Mouse (Mus musculus) heart, embryonic 11.5 days (tissue): ENCODE results near the gene Ppp1r15b. TPM values are rescaled to one million over a fixed set of nuclear protein-coding genes. Genes with fewer than 3 reads are reported as not detected.

Experiments
- ATAC-seq: fragments of 200-750 bp; cut with Nextera tagmentation; replicated peaks from 2 replicates; pipeline ENCODE4 v1.8.0; 2017; ENCODE audit warnings: moderate library complexity; ENCODE audit not compliant: insufficient number of reproducible peaks, low FRiP score, low TSS enrichment
- H3K27ac ChIP-seq: fragments of 300-500 bp; sonication (generic); 2 replicates; pipeline ENCODE4 v1.5.1; 2014; ENCODE audit warnings: mild to moderate bottlenecking, low read depth, low read length
- H3K27me3 ChIP-seq: fragments of 300-500 bp; sonication (generic); 2 replicates; pipeline ENCODE4 v1.6.1; 2014; ENCODE audit warnings: mild to moderate bottlenecking, low read length, mixed read lengths; ENCODE audit not compliant: control insufficient read depth, insufficient read depth
- H3K36me3 ChIP-seq: fragments of 300-500 bp; sonication (generic); 2 replicates; pipeline ENCODE4 v1.6.1; 2014; ENCODE audit warnings: mild to moderate bottlenecking, low read length, moderate library complexity, mixed read lengths; ENCODE audit not compliant: control insufficient read depth, insufficient read depth
- H3K4me1 ChIP-seq: fragments of 300-500 bp; sonication (generic); 2 replicates; pipeline ENCODE4 v1.6.1; 2014; ENCODE audit warnings: low read length; ENCODE audit not compliant: control insufficient read depth, insufficient read depth
- H3K4me2 ChIP-seq: fragments of 300-500 bp; sonication (generic); 2 replicates; pipeline ENCODE4 v1.6.1; 2014; ENCODE audit warnings: mild to moderate bottlenecking, moderate library complexity
- H3K4me3 ChIP-seq: fragments of 300-500 bp; sonication (generic); 2 replicates; pipeline ENCODE4 v1.5.1; 2014; ENCODE audit warnings: low read depth, low read length
- H3K9ac ChIP-seq: fragments of 300-500 bp; sonication (generic); 2 replicates; pipeline ENCODE4 v1.6.1; 2014; ENCODE audit warnings: mild to moderate bottlenecking, low read depth, low read length, moderate library complexity
- H3K9me3 ChIP-seq: fragments of 300-500 bp; sonication (generic); replicated peaks from 2 replicates; pipeline ENCODE4 v1.6.1; 2016; ENCODE audit warnings: low read length; ENCODE audit not compliant: control insufficient read depth
- WGBS: fragments of 180-500 bp; shearing (Covaris S2); extraction: QIAGEN DNeasy Blood & Tissue Kit; methylation state at CpG from one replicate; pipeline ENCODE4 v1.1.7; 2014; ENCODE audit not compliant: insufficient replicate concordance; 5-methylcytosine and 5-hydroxymethylcytosine counted together
- polyA plus RNA-seq: library from polyadenylated mRNA; unstranded; fragments of >200 nt; fragmentation: Nextera tagmentation; extraction: Ambion mirVana; gene quantifications from 2 replicates; pipeline ENCODE4 v1.2.1, GENCODE M21; 2014

Ppp1r15b gene
- polyA plus RNA-seq, 1 experiment from 2014 or later = 33.6 TPM

DNA sequence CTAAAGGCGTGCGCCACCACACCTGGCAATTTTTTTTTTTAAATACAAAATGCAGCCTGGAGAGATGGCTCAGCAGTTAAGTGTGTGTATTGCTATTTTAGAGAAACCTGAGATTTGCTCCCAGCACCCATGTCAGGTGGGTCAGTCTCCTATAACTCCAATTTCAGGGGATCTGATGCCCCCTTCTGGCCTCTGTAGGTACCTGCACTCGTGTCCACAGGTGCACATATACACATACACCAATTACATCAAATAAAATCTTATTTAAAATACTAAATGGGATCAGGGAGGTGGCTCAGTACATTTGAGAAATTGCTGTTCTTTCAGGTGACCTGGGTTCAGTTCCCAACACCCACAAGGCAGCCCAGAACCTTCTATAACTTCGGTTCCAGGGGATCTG lies 14.8 kb upstream of the Ppp1r15b start:
- H3K9ac ChIP-seq = no peak overlapping the region
- H3K4me1 ChIP-seq = no peaks in the 10 kb centered on the region
- H3K36me3 ChIP-seq = no peaks in the 10 kb centered on the region
- H3K9me3 ChIP-seq = no peaks in the 10 kb centered on the region
- no peak overlapping the region for H3K4me3 ChIP-seq
- no peaks in the 10 kb centered on the region for H3K27me3 ChIP-seq
- ATAC-seq = no peak
- WGBS = 86% methylated on average over 4 of the region's 4 CpGs
- H3K4me2 ChIP-seq = no peak overlapping the region
- H3K27ac ChIP-seq = no peak overlapping the region

DNA sequence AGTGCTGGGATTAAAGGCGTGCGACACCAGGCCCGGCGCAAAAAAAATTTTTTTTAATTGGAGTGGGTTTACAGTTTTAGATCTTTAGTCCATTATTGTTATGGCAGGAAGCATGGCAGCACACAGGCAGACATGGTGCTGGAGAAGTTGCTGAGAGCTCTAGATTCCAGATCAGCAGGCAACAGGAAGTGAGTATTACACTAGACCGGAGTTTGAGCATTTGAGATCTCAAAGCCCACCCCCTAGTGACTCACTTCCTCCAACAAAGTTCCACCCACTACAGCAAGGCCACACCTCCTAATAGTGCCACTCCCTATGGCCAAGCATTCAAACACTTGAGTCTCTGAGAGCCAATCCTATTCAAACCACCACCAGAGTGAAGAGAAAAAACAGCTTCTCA lies 12.8 kb upstream of the Ppp1r15b start:
- peak overlapping the region; percentile 31; the same call in 1 of the 2 replicates for H3K27ac ChIP-seq
- WGBS = 89% methylated on average over 5 of the region's 5 CpGs
- no peaks in the 10 kb centered on the region for H3K27me3 ChIP-seq
- no peak overlapping the region for H3K4me3 ChIP-seq
- no peak overlapping the region for H3K4me2 ChIP-seq
- H3K36me3 ChIP-seq = no peaks in the 10 kb centered on the region
- no peaks in the 10 kb centered on the region for H3K4me1 ChIP-seq
- H3K9ac ChIP-seq = no peak overlapping the region
- no peaks in the 10 kb centered on the region for H3K9me3 ChIP-seq
- ATAC-seq = 0 out of 2 replicates have a peak, but pooled peaks have one; percentile 78

- H3K9me3 ChIP-seq = no peaks in the 10 kb centered on the region
- H3K27ac ChIP-seq = peak overlapping the region; percentile 31; the same call in 1 of the 2 replicates
- H3K4me2 ChIP-seq = no peak overlapping the region
- no peaks in the 10 kb centered on the region for H3K27me3 ChIP-seq
- peak; percentile 89 for ATAC-seq
- no peaks in the 10 kb centered on the region for H3K36me3 ChIP-seq
- WGBS = 43% methylated on average over 3 of the region's 3 CpGs
- no peak overlapping the region for H3K4me3 ChIP-seq
- H3K4me1 ChIP-seq = no peaks in the 10 kb centered on the region
- no peak overlapping the region for H3K9ac ChIP-seq
Measured at GRCm38 (mm10) chr1:133118844-133119243, 12.1 kb upstream of the Ppp1r15b start.

DNA sequence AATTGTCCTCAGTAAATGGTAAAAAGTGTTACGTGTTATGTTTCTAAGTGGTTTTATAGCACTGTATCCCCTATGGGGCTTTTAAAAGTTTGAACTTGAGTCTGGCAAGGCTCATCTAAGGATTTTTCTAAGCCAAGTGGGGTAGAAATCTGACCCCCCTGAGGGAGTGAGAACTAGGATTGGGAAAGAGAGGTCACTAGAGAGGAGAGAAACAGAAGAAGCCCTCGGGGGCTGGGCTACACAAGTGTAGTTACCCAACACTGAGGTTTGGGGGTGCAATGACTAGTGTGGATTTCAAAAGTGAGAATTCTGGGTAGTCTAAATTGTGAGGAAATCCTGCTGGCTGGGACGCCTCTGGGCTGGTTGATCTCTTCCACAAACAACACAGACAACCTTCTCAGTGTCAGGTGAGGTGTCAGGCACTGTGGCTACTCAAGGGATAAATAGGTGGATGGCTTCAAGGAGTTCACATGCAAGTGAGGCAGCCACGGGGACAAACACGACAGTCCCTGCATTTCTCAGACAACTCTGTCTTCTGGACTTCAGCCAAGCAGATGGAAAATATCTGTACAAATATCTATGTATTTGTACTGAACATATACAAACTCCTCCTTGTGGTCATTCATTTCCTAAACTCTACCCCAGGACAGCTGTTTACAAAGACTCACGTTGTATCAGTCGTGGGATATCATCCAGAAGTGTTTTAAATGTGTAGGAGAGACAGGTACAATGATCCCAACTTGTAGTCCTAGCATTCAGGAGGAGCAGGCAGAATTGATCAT lies 10.8 kb upstream of the Ppp1r15b start:
- no peaks in the 10 kb centered on the region for H3K27me3 ChIP-seq
- H3K9me3 ChIP-seq = no peaks in the 10 kb centered on the region
- no peak overlapping the region for H3K4me2 ChIP-seq
- WGBS = 56% methylated on average over 7 of the region's 7 CpGs
- H3K4me3 ChIP-seq = no peak overlapping the region
- no peak overlapping the region for H3K9ac ChIP-seq
- no peak overlapping the region for H3K27ac ChIP-seq
- H3K36me3 ChIP-seq = no peaks in the 10 kb centered on the region
- H3K4me1 ChIP-seq = no peaks in the 10 kb centered on the region
- ATAC-seq = no peak

GRCm38 (mm10) chr1:133121246-133121645 lies 9.7 kb upstream of the Ppp1r15b start:
- Histone ChIP-seq H3K9ac (no peak overlapping the region), H3K27ac (no peak overlapping the region)
- 47% methylated on average over 6 of the region's 6 CpGs for WGBS

GRCm38 (mm10) chr1:133124137-133124536 lies 6.8 kb upstream of the Ppp1r15b start:
- Histone ChIP-seq H3K27ac (no peak overlapping the region), H3K4me1 (no peaks in the 10 kb centered on the region), H3K27me3 (no peaks in the 10 kb centered on the region), H3K4me3 (no peak overlapping the region), H3K9me3 (no peaks in the 10 kb centered on the region), H3K36me3 (no peaks in the 10 kb centered on the region), H3K4me2 (no peak overlapping the region), H3K9ac (no peak overlapping the region)
- 80% methylated on average over 6 of the region's 6 CpGs for WGBS
- no peak for ATAC-seq

More at GRCm38 (mm10) chr1:133121246-133121645, 9.7 kb upstream of the Ppp1r15b start:
- H3K4me1 ChIP-seq = no peaks in the 10 kb centered on the region
- no peak overlapping the region for H3K4me3 ChIP-seq
- no peaks in the 10 kb centered on the region for H3K9me3 ChIP-seq
- no peaks in the 10 kb centered on the region for H3K27me3 ChIP-seq
- H3K4me2 ChIP-seq = no peak overlapping the region
- no peak for ATAC-seq
- no peaks in the 10 kb centered on the region for H3K36me3 ChIP-seq

DNA sequence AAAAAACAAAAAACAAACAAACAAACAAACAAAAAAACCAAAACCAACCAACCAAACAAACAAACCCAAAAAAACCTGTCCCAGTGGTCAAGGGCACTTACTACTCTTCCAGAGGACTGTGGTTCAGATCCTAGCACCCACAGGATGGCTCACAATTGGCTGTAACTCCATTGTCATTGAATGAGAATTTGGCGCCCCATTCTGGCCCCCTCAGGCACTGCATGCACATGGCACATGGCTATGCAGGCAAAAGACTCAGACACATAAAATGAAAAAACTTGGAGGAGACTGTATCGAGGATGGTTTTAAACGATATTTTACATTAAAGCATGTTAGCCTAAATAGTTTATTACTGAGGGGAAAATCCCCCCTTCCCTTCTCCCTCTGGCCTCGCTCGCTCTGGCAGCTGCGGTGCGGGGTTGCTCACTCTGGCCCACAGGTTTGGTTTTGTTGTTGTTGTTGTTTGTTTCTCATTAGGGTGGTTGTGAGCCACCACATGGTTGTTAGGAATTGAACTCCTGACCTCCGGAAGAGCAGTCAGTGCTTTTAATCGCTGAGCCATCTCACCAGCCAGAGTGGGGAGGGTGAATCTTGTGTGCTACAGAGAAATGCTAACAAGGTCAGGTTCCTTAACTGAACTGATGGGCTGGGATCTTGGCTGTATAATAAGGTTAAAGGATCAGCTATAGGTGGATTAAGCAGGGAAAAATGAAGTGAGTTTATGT lies 5.1 kb upstream of the Ppp1r15b start:
- Histone ChIP-seq H3K27ac (no peak overlapping the region), H3K4me2 (no peak overlapping the region), H3K4me1 (no peaks in the 10 kb centered on the region), H3K9ac (no peak overlapping the region), H3K9me3 (no peaks in the 10 kb centered on the region), H3K36me3 (no peaks in the 10 kb centered on the region), H3K27me3 (no peaks in the 10 kb centered on the region), H3K4me3 (no peak overlapping the region)
- ATAC-seq = no peak
- WGBS = 85% methylated on average over 9 of the region's 9 CpGs

- no peaks in the 10 kb centered on the region for H3K9me3 ChIP-seq
- 76% methylated on average over 4 of the region's 4 CpGs for WGBS
- H3K27me3 ChIP-seq = no peaks in the 10 kb centered on the region
- no peaks in the 10 kb centered on the region for H3K4me1 ChIP-seq
- no peak for ATAC-seq
- H3K4me3 ChIP-seq = no peak overlapping the region
- no peak overlapping the region for H3K9ac ChIP-seq
- no peak overlapping the region for H3K27ac ChIP-seq
- H3K4me2 ChIP-seq = no peak overlapping the region
- no peaks in the 10 kb centered on the region for H3K36me3 ChIP-seq
Measured at GRCm38 (mm10) chr1:133126365-133126740, 4.6 kb upstream of the Ppp1r15b start.
